Mouse (Mus musculus) thymus, adult 2 months (tissue): Measurements from ENCODE around the gene Tarbp2.

Experiments
- CTCF ChIP-seq: fragments of 200-500 bp; IDR thresholded peaks from 2 replicates; pipeline ENCODE4 v1.5.1; 2012; ENCODE audit warnings: mild to moderate bottlenecking, control low read depth, low read length, moderate library complexity, borderline replicate concordance; ENCODE audit not compliant: control insufficient read depth, poor library complexity, insufficient read depth; ENCODE audit errors: extremely low read depth
- POLR2A ChIP-seq: fragments of 200-500 bp; IDR thresholded peaks from 2 replicates; pipeline ENCODE4 v1.6.1; 2012; ENCODE audit warnings: mild to moderate bottlenecking, low read length, control low read depth, moderate library complexity; ENCODE audit not compliant: control insufficient read depth, poor library complexity, insufficient read depth; ENCODE audit errors: extremely low read depth

DNA sequence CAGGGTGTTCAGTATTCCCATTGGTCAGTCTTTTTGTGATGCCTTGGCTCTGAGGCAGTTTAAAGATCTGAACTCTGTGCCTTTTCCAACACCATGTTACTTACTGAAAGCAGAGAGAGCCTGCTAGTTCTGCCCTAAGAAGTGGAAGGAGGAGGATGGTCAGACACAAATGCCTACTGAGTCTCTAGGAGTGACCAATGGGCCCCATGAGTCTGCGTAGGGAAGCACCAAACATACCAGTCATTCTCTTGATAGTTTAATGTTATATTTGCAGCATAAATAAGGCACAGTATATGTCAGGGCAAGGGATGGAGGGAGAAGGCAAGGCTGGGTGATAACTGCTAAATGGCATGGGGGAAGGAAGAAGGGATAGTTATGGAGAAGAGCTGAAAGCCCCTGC is 10.4 kb downstream of the Tarbp2 start:
- TF ChIP-seq CTCF: no peak
- TF ChIP-seq POLR2A: no peak
